Mouse (Mus musculus) Muller cell, postnatal 12 days (primary cell): ENCODE results near the gene Lipc.

Experiments
- DNase-seq: peaks from one replicate; pipeline ENCODE4 v3.0.0-alpha.2; 2015; ENCODE audit errors: inconsistent ontology term

Gene Lipc

GRCm38 (mm10) chr9:70914659-70915355 is 37.2 kb downstream of the Lipc start:
- DNase-seq, result no peak

DNA sequence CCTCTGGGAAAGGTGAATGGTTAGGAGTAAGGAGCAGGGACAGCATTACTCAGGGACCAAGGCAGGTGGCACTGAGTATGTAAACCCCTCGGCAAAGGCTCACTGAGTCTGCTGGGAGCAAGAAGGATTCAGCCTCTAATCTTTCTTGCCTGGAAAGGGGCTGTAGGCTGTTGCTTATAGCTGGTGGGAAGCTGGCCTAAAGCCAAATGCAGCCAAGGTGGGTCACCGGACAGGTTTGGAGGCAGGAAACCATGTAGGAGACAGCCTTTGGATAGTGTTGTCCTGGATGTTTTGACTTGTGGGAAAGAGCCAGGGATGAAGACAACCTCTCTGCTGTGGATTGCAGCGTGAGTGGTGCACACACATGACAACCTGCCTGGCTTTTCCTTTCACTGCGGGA is 40.9 kb downstream of the Lipc start:
- DNase-seq, result no peak

- no peak for DNase-seq
These were observed 41.7 kb downstream of the Lipc start for GRCm38 (mm10) chr9:70910351-70910750.

- DNase-seq, result no peak
These were observed 49.0 kb downstream of the Lipc start for GRCm38 (mm10) chr9:70902821-70903730.

DNA sequence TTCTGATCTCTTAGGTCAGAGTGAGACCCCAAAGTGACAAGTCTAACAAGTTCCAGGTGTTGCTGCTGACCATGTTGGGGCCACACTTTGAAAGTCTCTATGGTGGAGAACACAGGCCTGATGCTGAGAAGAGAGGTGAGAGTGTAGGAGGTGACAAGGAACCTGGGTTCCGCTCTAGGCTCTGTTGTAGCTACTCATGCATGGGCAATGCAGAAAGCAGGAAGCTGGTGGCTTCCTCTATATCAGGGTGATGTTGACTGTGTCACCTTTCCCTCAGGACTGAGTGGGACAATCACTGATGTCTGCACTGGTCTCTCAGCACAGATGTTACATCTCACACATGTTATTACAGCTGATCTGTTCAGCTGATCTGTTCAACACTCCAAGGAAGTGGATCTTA is 57.8 kb downstream of the Lipc start:
- DNase-seq, result no peak

- DNase-seq, result no peak
These were observed 58.5 kb downstream of the Lipc start for GRCm38 (mm10) chr9:70893526-70893925.

- no peak for DNase-seq
These were observed 59.4 kb downstream of the Lipc start for GRCm38 (mm10) chr9:70892627-70893026.

- DNase-seq, result no peak
These were observed 60.4 kb downstream of the Lipc start for GRCm38 (mm10) chr9:70891431-70892133.

DNA sequence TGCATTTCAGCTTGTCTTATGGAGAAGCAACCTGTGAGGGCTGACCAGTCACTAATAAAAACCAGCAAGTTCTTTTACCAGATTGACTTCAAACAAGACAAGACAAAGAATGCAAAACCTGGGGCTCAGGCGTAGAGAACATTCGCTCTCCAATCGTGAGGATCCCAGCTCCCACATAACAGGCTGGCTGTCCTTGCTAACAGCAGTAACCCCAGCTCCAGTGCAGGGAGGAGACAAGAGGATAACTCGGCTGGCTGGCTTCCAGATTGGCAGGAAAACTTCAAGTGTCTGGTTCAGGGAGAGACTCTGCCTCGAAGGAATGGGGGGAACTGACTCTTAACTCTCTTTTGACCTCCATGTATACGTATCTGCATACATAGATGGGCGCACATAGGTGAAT is 61.3 kb downstream of the Lipc start:
- DNase-seq, result no peak

GRCm38 (mm10) chr9:70888969-70889368 is 63.1 kb downstream of the Lipc start:
- peak; percentile 29 for DNase-seq

DNA sequence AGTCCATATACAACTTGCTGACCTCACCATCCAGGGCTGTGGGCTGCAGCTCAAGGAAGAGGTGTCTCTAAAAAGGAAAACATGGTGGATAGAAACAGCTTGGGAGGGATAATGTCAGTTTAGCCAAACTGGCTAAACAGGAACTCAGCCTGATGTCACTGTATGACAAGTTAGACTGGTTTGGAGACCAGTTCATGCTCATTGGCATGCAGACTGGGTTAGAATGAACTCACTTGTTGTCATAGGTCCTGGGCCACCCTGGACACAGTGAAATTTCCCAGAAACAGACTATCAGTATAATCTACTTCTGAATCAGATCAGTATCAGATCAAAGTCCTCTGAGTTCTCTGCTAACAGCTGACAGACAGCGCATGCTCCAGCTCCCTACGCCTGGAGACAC is 63.5 kb downstream of the Lipc start:
- no peak for DNase-seq

DNA sequence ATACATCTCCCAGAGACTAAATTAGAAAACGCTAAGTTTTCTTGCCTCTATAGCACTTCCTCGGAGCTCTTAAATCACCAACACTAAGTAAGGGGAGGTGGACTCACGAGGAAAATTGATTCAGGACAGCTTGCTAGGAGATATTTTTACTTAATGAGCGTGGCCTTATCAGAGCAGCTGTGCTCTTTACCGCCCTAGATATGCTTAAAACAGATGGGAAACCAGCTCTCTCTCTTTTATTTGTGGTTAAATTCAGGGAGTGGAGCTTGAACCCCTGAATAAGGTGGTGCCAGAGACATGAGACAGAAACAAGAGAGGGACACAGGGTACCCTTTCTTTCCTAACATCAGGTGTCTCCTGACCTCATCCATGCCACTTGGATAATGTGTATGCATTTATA is 70.0 kb downstream of the Lipc start:
- no peak for DNase-seq

DNA sequence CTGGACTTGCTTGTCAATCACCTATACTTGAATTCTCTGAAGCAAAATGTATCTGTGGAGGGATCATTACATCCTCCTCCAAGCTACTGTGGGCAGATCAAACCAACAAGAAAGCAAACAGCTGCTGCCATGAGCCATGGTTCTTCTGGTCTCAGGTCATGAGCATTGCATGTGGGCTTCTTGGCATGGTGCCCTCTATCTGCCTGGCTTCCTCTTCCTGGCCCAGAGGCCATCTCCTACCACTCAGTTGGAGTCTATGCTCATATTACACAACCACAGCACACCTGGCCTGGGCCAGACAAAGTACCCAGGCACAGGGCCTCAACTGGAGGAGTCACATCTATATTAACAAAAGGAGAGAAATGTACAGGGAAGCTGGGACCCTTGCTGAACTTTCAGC is 73.2 kb downstream of the Lipc start:
- DNase-seq, result no peak

DNA sequence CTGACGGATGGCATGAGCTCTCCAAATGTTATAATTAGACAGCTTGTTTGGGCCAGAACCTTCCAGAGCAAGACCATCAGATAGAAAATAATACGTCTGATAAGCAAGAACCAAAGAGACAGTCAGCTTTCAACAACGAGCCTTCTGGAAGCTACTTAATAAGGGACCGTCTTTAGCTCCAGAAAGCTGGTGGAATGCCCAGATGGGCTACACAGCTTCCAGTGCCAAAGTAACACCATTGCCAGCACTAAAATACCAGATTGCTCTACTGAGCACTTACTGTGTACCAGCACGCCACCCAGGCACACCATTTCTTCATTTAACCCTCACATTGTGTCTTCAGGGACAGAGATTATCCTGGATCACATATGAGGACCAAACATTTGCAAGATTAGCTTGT is 73.9 kb downstream of the Lipc start:
- DNase-seq, result peak; percentile 20

DNA sequence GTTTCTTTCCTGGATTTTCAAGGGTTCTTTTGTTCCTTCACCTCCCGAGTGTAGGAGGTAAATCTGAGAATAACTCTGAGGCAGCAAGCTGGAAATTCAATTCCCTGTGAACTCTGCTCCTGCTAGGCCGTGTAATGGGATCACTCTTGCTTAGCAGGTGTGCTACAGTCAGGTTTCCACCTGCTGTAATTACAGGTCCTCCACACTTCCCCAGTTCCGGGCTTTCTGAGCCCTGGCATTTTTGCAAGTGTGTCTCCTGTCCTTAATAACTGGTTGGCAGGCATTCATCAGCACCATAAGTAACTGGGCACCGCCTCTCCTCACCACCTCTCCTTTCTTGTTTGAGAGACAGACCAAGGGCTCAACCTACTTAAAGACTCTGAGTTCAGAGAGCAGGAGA is 76.5 kb downstream of the Lipc start:
- no peak for DNase-seq

- DNase-seq, result no peak
These were observed 77.0 kb downstream of the Lipc start for GRCm38 (mm10) chr9:70875059-70875458.

GRCm38 (mm10) chr9:70872675-70873074 is 79.4 kb downstream of the Lipc start:
- DNase-seq, result no peak

DNA sequence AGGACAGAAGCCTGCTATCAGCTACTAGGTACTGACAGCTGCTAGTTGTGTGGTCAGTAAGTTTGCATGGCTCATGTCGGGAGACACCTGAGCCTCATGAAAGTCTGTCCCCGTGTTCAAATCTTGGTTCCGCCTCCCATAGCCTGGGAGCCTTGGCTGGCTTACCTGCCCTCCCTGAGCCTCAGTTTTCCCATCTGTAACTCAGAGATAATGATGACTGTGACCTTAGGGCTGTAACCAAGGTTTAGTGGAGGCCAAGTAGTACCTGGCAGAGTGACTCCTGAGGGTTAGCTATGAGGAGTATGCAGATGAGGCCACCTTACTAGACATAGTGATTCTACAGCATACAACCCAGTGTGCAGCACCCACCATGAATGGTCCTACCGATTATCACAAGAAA is 81.7 kb downstream of the Lipc start:
- DNase-seq, result no peak

- DNase-seq, result no peak
These were observed 82.7 kb downstream of the Lipc start for GRCm38 (mm10) chr9:70869169-70869873.

DNA sequence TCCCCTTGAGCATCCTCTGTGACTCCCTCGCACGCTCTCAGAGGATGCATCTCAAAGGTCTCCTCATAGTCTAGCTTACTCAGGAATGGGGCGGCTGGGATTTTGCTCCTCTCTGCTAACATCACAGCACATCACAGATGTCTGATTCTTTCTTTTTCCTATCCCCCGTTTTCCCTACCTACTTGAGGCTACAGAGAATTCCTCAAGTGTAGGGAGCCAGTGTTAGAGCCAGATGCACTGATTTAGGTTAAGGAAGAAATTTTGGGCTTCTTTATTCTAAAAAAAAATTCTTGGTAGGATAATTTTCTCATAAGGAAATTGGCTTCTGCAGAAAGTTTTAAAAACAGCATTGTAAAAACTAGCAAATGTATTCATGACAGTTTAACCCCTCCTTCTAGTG is 84.6 kb downstream of the Lipc start:
- no peak for DNase-seq

- DNase-seq, result no peak
These were observed 88.0 kb downstream of the Lipc start for GRCm38 (mm10) chr9:70864039-70864438.

DNA sequence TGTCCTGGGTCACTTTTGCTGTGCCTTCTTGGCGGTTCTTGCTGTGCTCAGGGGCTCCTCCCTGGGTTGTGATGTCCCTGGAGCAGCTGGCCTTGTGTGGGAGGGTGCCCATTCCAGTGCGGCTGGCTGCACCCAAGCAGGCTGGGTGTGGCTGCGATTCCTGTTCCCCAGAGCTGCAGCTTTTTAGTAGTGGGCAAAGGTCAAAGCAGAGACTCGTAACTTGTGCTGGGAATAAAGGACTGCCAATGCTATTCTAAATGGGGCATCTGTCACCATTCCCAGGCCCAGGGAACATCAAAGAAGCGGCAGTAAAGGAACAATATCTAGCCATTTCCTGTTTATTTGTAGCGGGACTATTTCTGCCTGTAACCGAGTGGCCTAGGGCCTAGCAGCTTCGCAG is 88.7 kb downstream of the Lipc start:
- peak; percentile 72 for DNase-seq
